Mouse (Mus musculus) common myeloid progenitor, adult 5-6 weeks (primary cell): ENCODE data around the gene Il17rc. TPM values are rescaled to one million over a fixed set of nuclear protein-coding genes. Genes with fewer than 3 reads are reported as not detected.

Experiments
- ATAC-seq: replicated peaks from 2 replicates; pipeline ENCODE4 v1.8.0; 2016; ENCODE audit warnings: low read depth, mild to moderate bottlenecking, moderate TSS enrichment, inconsistent platforms; ENCODE audit not compliant: poor library complexity, severe bottlenecking
- total RNA-seq: library from RNA; stranded (forward); fragments of 200-1000, 187-1606 nt; gene quantifications from 2 replicates; pipeline ENCODE4 v1.2.3, GENCODE M21; 2017

Gene Il17rc
- total RNA-seq, 1 experiment from 2014 or later = 0.09 TPM

- ATAC-seq = no peak
Observed at GRCm38 (mm10) chr6:113447639-113448038, 23.6 kb upstream of the Il17rc start.

- no peak for ATAC-seq
Observed at GRCm38 (mm10) chr6:113451839-113452238, 19.4 kb upstream of the Il17rc start.

- ATAC-seq = no peak
Observed at GRCm38 (mm10) chr6:113455007-113455406, 16.2 kb upstream of the Il17rc start.

- peak; percentile 77 for ATAC-seq
Observed at GRCm38 (mm10) chr6:113457952-113458534, 13.2 kb upstream of the Il17rc start, which contains the start of gene Il17re. Gene Il17re, plus strand, starts transcription at chr6:113458484.

GRCm38 (mm10) chr6:113458635-113459034 lies 12.6 kb upstream of the Il17rc start:
- ATAC-seq = peak; percentile 36; the same call in 1 of the 2 replicates

GRCm38 (mm10) chr6:113464040-113464439 lies 7.2 kb upstream of the Il17rc start:
- no peak for ATAC-seq

- ATAC-seq = no peak
Observed at GRCm38 (mm10) chr6:113465602-113466001, 5.6 kb upstream of the Il17rc start.

- ATAC-seq = 0 out of 2 replicates have a peak, but pooled peaks have one; percentile 1
Observed at GRCm38 (mm10) chr6:113468512-113468911, 2.7 kb upstream of the Il17rc start.

GRCm38 (mm10) chr6:113469021-113469420 lies 2.2 kb upstream of the Il17rc start:
- peak; percentile 92 for ATAC-seq

- peak; percentile 75 for ATAC-seq
Observed at GRCm38 (mm10) chr6:113469432-113469831, 1.8 kb upstream of the Il17rc start.

- no peak for ATAC-seq
Observed at GRCm38 (mm10) chr6:113472061-113472460, 834 bp downstream of the Il17rc start.

GRCm38 (mm10) chr6:113473246-113473645 lies 2.0 kb downstream of the Il17rc start:
- no peak for ATAC-seq

- ATAC-seq = no peak
Observed at GRCm38 (mm10) chr6:113473715-113474114, 2.5 kb downstream of the Il17rc start.

- ATAC-seq = no peak
Observed at GRCm38 (mm10) chr6:113477353-113477752, 6.1 kb downstream of the Il17rc start.

GRCm38 (mm10) chr6:113478906-113479305 lies 7.7 kb downstream of the Il17rc start:
- ATAC-seq = no peak

- ATAC-seq = no peak
Observed at GRCm38 (mm10) chr6:113480555-113481373, 9.5 kb downstream of the Il17rc start.

- peak; percentile 41 for ATAC-seq
Observed at GRCm38 (mm10) chr6:113482477-113483099, 11.4 kb downstream of the Il17rc start.

GRCm38 (mm10) chr6:113483100-113483615 lies 11.9 kb downstream of the Il17rc start, which contains the start of gene Creld1:
Gene Creld1, plus strand, starts transcription at chr6:113483297.
- ATAC-seq = peak; percentile 92

- peak; percentile 24 for ATAC-seq
Observed at GRCm38 (mm10) chr6:113483729-113484128, 12.5 kb downstream of the Il17rc start.

- peak; percentile 20; the same call in 1 of the 2 replicates for ATAC-seq
Observed at GRCm38 (mm10) chr6:113487125-113487576, 15.9 kb downstream of the Il17rc start.
